Mouse (Mus musculus) heart, embryonic 10.5 days (tissue): ENCODE results near the gene Cdk4. TPM values are rescaled to one million over a fixed set of nuclear protein-coding genes. Genes with fewer than 3 reads are reported as not detected.
A peak's percentile ranks its signal among the peaks of the same experiment; 100 is the strongest.
"Not testable (repeated sequence)": the region's sequence is repeated elsewhere in the genome, so short reads cannot be mapped to it uniquely, and the experiment has no call there.

Experiments used
- DNase-seq: peaks from one replicate; pipeline ENCODE4 v3.0.0-alpha.2; 2017; ENCODE audit warnings: low spot score
- H3K27ac ChIP-seq: fragments of 300-500 bp; sonication (generic); 2 replicates; pipeline ENCODE4 v1.5.1; 2016; ENCODE audit warnings: mild to moderate bottlenecking
- H3K27me3 ChIP-seq: fragments of 300-500 bp; sonication (generic); 2 replicates; pipeline ENCODE4 v1.6.1; 2016; ENCODE audit warnings: mild to moderate bottlenecking; ENCODE audit not compliant: poor library complexity, insufficient read depth, severe bottlenecking
- H3K36me3 ChIP-seq: fragments of 300-500 bp; sonication (generic); 2 replicates; pipeline ENCODE4 v1.6.1; 2016; ENCODE audit warnings: mild to moderate bottlenecking, moderate library complexity
- H3K4me1 ChIP-seq: fragments of 300-500 bp; sonication (generic); 2 replicates; pipeline ENCODE4 v1.6.1; 2016; ENCODE audit warnings: mild to moderate bottlenecking
- H3K4me3 ChIP-seq: fragments of 300-500 bp; sonication (generic); 2 replicates; pipeline ENCODE4 v1.5.1; 2016; ENCODE audit warnings: mild to moderate bottlenecking, moderate library complexity
- H3K9me3 ChIP-seq: fragments of 300-500 bp; sonication (generic); 2 replicates; pipeline ENCODE4 v1.6.1; 2016; ENCODE audit warnings: mild to moderate bottlenecking, moderate library complexity
- WGBS: fragments of 180-500 bp; shearing (Covaris S2); methylation state at CpG from one replicate; pipeline ENCODE4 v1.1.7; 2016; 5-methylcytosine and 5-hydroxymethylcytosine counted together
- polyA plus RNA-seq: library from polyadenylated mRNA; unstranded; fragments of >200 nt; fragmentation: Nextera tagmentation; extraction: Ambion mirVana; gene quantifications from 2 replicates; pipeline ENCODE4 v1.2.1, GENCODE M21; 2016

Cdk4 gene
- polyA plus RNA-seq, 1 experiment from 2014 or later, result 2,024 TPM

- Histone ChIP-seq H3K9me3 (no peaks in the 10 kb centered on the region), H3K27ac (peak within 1 kb of the TSS; percentile 87), H3K27me3 (peaks cover 7% of the 10 kb centered on the region), H3K4me3 (peak within 1 kb of the TSS; percentile 65), H3K4me1 (peaks cover 23% of the 10 kb centered on the region), H3K36me3 (peaks cover 29% of the 10 kb centered on the region)
- DNase-seq, result peak; percentile 97
- 3% methylated on average over 36 of the region's 36 CpGs for WGBS
Observed at GRCm38 (mm10) chr10:127070190-127071121, 7.1 kb downstream of the Cdk4 start, which contains the start of gene Tspan31. Gene Tspan31 (minus strand): TSS chr10:127070264.

DNA sequence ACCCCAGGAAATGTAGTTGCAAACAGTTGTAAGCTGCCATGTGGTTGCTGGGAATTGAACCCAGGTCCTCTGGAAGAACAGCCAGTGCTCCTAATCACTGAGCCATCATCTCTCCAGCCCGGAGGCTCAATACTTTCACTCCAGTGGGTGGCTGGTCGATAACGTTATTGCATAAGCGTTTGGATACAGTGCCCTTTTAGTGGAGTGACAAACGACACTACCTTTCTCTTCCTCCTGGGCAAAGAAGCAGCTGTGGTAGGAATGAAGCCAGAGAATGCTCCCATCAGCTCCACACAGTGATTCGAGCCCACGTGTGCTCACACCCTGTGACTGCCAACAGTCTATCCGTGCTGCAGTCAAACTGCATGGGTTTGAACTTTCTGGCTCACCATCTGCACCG lies 7.9 kb downstream of the Cdk4 start:
- Histone ChIP-seq H3K4me3 (peak overlapping the region; percentile 65), H3K9me3 (no peaks in the 10 kb centered on the region), H3K4me1 (peaks cover 20% of the 10 kb centered on the region), H3K36me3 (peaks cover 21% of the 10 kb centered on the region), H3K27me3 (peaks cover 15% of the 10 kb centered on the region), H3K27ac (peak overlapping the region; percentile 85; the same call in 1 of the 2 replicates)
- WGBS, result 74% methylated on average over 9 of the region's 9 CpGs
- no peak for DNase-seq

DNA sequence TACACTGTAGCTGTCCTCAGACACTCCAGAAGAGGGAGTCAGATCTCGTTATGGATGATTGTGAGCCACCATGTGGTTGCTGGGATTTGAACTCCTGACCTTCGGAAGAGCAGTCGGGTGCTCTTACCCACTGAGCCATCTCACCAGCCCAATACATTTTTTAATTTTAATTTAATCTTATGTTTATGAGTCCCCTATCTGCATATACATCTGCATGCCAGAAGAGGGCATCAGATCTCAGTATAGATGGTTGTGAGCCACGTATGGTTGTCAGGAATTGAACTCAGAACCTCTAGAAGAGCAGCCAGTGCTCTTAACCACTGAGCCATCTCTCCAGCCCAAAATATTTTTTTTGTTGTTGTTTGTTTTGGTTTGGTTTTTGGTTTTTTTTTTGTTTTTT lies 8.9 kb downstream of the Cdk4 start:
- peaks cover 11% of the 10 kb centered on the region for H3K36me3 ChIP-seq
- DNase-seq, result not testable (repeated sequence)

DNA sequence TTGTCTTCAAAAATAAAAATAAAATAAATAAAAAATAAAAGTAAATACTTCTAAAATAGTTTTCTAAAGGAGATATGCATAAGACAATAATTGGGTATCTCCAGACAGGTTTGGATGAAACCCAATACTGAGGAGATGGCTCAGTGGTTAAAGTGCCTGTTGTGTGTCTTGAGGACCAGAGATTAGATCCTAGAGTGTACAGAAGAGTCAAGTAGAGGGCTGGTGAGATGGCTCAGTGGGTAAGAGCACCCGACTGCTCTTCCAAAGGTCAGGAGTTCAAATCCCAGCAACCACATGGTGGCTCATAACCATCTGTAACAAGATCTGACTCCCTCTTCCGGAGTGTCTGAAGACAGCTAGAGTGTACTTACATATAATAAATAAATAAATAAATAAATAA lies 9.6 kb downstream of the Cdk4 start:
- not testable (repeated sequence) for H3K9me3 ChIP-seq, H3K4me3 ChIP-seq, H3K36me3 ChIP-seq, H3K27ac ChIP-seq, DNase-seq
- Histone ChIP-seq H3K27me3 (peaks cover 32% of the 10 kb centered on the region), H3K4me1 (peaks cover 20% of the 10 kb centered on the region)
- WGBS, result 74% methylated on average over 2 of the region's 2 CpGs

More for the DNA sequence above, 8.9 kb downstream of the Cdk4 start:
- H3K4me3 ChIP-seq, H3K9me3 ChIP-seq, H3K27ac ChIP-seq: not testable (repeated sequence)
- 85% methylated on average over 4 of the region's 4 CpGs for WGBS
- H3K4me1 ChIP-seq, result peaks cover 20% of the 10 kb centered on the region
- H3K27me3 ChIP-seq, result peaks cover 25% of the 10 kb centered on the region

DNA sequence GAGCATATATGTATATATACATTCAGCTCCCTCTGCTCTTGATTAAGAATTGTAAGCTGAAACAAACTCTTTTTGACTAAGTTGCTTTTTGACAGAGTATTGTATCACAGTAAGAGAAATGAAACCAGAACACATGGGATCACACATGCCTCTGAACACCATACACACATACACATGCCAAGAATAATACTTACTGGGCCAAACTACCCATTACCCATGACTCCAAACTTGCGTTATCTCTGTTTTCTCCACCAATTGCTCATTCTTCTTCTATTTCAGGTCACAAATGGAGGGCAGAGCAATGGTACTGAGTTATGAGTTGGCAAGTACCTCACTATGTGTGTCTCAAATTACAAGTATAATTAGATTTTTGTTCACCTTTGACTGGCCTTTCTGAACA lies 10.6 kb downstream of the Cdk4 start:
- Histone ChIP-seq H3K27me3 (peaks cover 42% of the 10 kb centered on the region), H3K27ac (no peak overlapping the region), H3K9me3 (no peaks in the 10 kb centered on the region), H3K36me3 (no peaks in the 10 kb centered on the region), H3K4me1 (peaks cover 23% of the 10 kb centered on the region), H3K4me3 (no peak overlapping the region)
- no peak for DNase-seq
- whole genome bisulfite sequencing, result 91% methylated on average over 1 of the region's 1 CpGs

DNA sequence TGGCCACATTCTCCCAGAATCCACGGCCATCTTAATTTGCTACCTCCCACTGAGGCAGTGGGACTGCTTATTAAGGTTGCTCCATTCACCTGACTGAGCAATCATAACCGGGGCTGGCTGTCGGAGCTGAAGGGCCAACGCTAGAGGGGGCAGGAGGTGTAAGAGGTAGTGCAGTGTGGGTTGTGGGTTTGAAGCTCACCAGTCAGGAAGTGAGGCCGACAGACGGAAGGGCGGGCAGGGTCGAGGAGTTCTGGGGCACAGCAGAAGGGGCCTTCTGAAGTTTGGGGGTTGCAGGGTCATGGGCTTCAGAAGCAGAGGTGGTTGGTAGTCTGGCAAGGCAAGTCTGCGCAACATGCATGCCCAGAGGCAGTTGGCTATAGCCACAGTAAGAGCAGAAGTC lies 11.7 kb downstream of the Cdk4 start, which contains the start of gene Agap2:
Gene Agap2 (plus strand): TSS at position 205 of the 400 bp plus-strand sequence.
- DNase-seq, result no peak
- Histone ChIP-seq H3K27me3 (peaks cover 53% of the 10 kb centered on the region), H3K36me3 (no peaks in the 10 kb centered on the region), H3K4me3 (no peak within 1 kb of the TSS), H3K4me1 (peaks cover 28% of the 10 kb centered on the region), H3K27ac (no peak within 1 kb of the TSS), H3K9me3 (no peaks in the 10 kb centered on the region)
- 62% methylated on average over 9 of the region's 9 CpGs for WGBS

DNA sequence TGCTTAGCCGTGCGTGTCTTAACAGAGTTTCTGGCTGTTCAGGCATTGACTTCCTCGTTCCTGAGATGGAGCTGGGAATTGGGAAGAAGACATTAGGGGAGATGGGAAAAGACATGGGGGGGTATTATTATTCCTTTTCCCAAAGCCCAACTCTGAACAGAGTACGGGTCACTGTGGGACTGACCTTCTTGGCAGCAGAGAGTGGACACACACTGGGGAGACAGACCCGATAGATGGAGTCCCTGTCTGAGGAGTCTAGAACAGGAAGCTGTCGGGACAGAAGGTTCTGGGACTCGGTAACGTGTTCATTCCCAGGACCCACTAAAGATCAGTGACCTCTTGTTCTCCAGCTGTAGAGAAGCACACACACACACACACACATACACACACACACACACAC lies 12.3 kb downstream of the Cdk4 start:
- Histone ChIP-seq H3K4me3 (no peak overlapping the region), H3K9me3 (no peaks in the 10 kb centered on the region), H3K27me3 (peaks cover 59% of the 10 kb centered on the region), H3K27ac (no peak overlapping the region), H3K36me3 (no peaks in the 10 kb centered on the region), H3K4me1 (peaks cover 33% of the 10 kb centered on the region)
- WGBS, result 70% methylated on average over 8 of the region's 8 CpGs
- DNase-seq, result no peak

GRCm38 (mm10) chr10:127076082-127076481 lies 12.7 kb downstream of the Cdk4 start:
- 38% methylated on average over 4 of the region's 4 CpGs for WGBS
- peaks cover 33% of the 10 kb centered on the region for H3K4me1 ChIP-seq
- peaks cover 63% of the 10 kb centered on the region for H3K27me3 ChIP-seq
- no peaks in the 10 kb centered on the region for H3K9me3 ChIP-seq
- DNase-seq, result no peak
- H3K27ac ChIP-seq, result no peak overlapping the region
- H3K36me3 ChIP-seq, result no peaks in the 10 kb centered on the region
- no peak overlapping the region for H3K4me3 ChIP-seq

DNA sequence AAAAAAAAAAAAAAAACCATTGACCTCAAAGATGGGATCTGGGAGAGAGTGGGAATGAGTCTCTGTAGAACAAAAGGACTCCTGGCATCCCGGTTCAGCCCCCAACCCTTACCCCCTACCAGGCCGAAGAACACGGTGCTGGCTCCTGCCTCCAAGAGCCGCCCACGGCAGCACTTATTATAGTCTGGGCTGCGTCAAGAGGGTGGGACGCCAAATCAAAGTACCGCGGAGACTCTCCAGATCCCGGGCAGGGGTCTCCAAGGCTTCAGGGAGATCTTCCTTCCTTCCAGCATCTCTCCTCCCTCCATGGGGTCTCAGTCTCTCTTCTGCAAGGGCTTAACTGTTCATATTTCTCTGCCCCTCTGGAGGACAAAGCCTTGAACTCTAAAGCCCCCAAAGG lies 14.2 kb downstream of the Cdk4 start:
- WGBS, result 5% methylated on average over 10 of the region's 10 CpGs
- H3K27me3 ChIP-seq, result peaks cover 78% of the 10 kb centered on the region
- no peaks in the 10 kb centered on the region for H3K36me3 ChIP-seq
- DNase-seq, result no peak
- no peak overlapping the region for H3K27ac ChIP-seq
- H3K4me3 ChIP-seq, result no peak overlapping the region
- peaks cover 41% of the 10 kb centered on the region for H3K4me1 ChIP-seq
- no peaks in the 10 kb centered on the region for H3K9me3 ChIP-seq

DNA sequence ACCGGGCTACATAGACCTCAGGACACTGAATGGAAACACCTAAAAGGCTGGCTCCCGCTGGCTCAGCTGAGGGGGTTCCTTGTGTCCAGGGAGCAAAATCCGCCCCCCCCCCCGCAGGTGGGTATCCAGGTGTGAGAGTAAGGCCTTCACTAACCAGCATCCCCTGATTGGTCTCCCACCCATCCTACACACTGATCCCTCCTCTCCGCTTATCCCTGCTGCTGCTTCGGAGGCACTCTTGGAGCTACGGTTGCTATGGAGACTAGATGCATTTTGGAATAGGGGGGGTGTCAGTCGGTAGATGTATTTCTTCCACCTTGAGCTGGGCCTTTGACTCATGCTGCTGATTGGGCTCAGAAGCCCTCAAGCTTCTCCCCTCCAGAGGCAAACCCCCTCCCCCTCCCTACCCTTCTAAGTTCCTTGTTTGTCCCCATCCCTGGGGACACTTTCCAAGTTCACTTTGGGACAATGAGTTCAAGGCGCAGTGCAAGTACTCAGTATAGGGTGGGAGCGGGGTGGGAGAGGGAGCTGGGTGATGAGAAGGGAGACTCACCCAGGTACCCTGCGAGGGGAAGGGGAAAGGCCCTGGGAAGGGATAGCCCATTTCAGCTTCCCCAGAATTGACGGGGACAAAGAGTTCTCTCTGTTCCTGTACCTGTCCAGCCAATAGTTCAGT lies 14.8 kb downstream of the Cdk4 start:
- peaks cover 45% of the 10 kb centered on the region for H3K4me1 ChIP-seq
- no peaks in the 10 kb centered on the region for H3K36me3 ChIP-seq
- peak overlapping the region; percentile 59 for H3K4me3 ChIP-seq
- WGBS, result 4% methylated on average over 12 of the region's 12 CpGs
- no peak overlapping the region for H3K27ac ChIP-seq
- peaks cover 84% of the 10 kb centered on the region for H3K27me3 ChIP-seq
- no peaks in the 10 kb centered on the region for H3K9me3 ChIP-seq
- DNase-seq, result no peak

GRCm38 (mm10) chr10:127078677-127079575 lies 15.6 kb downstream of the Cdk4 start:
- under 1% methylated on average over 47 of the region's 49 CpGs for WGBS
- H3K27me3 ChIP-seq, result peaks cover 92% of the 10 kb centered on the region
- H3K27ac ChIP-seq, result peak overlapping the region; percentile 67
- peaks cover 51% of the 10 kb centered on the region for H3K4me1 ChIP-seq
- DNase-seq, result no peak
- no peaks in the 10 kb centered on the region for H3K9me3 ChIP-seq
- peak overlapping the region; percentile 59 for H3K4me3 ChIP-seq
- no peaks in the 10 kb centered on the region for H3K36me3 ChIP-seq

- Histone ChIP-seq H3K4me3 (peak overlapping the region; percentile 59), H3K36me3 (no peaks in the 10 kb centered on the region), H3K27me3 (peaks cover 98% of the 10 kb centered on the region), H3K27ac (no peak overlapping the region), H3K9me3 (no peaks in the 10 kb centered on the region), H3K4me1 (peaks cover 51% of the 10 kb centered on the region)
- DNase-seq, result no peak
- 2% methylated on average over 67 of the region's 70 CpGs for WGBS
Observed at GRCm38 (mm10) chr10:127079665-127080391, 16.5 kb downstream of the Cdk4 start.
